Mouse (Mus musculus) stomach, postnatal 0 days (tissue): ENCODE measurements at regions not wholly inside any gene's neighbourhood (a gene's known extent, or its start where the extent isn't known, plus 50 kb on each side); places are given as distances from the start of the nearest gene placed in this dataset.

Experiments used
- CTCF ChIP-seq: IDR thresholded peaks from 2 replicates; pipeline ENCODE4 v1.5.1; 2016; ENCODE audit warnings: antibody characterized with exemption, low read depth, mild to moderate bottlenecking, moderate library complexity
- EP300 ChIP-seq: optimal IDR thresholded peaks from 2 replicates; pipeline ENCODE3; 2016; ENCODE audit warnings: antibody characterized with exemption

DNA sequence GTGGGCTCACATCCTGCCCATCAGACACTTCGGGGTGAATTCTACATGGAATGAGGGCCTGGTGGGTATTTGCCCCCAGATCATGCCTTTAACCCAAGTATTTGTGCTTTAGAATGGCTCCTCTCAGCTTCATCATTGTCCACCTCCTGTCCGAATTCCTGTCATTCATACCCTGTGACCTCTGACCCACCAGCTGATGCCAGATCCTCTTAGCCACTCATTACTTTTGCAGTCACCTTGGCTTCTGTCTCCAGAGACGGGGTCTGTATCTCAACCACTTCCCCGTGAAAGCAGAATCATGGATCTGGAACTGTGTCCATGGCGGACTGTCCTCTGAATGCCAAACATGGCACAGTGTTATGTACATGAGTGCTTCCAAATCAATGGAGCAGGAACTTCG is 154.8 kb upstream of the Gm5148 start:
- no peak for TF ChIP-seq CTCF
- no peak for TF ChIP-seq EP300
